Mouse (Mus musculus): ENCODE measurements at regions not wholly inside any gene's neighbourhood (a gene's known extent, or its start where the extent isn't known, plus 50 kb on each side); places are given as distances from the start of the nearest gene placed in this dataset.

- TF ChIP-seq TAL1 (IDR thresholded peaks at IDR 0.05; ENCODE audit: low read length) (no peak), GATA1 (IDR thresholded peaks at IDR 0.05; ENCODE audit: low read length) (no peak)
These were observed 376.9 kb upstream of the Kif2a start for GRCm38 (mm10) chr13:107398621-107399363.
